Mouse (Mus musculus) embryonic facial prominence, embryonic 13.5 days (tissue): ENCODE data around the gene Zbtb37. TPM values are rescaled to one million over a fixed set of nuclear protein-coding genes. Genes with fewer than 3 reads are reported as not detected.

Source experiments
- polyA plus RNA-seq: library from polyadenylated mRNA; unstranded; fragments of >200 nt; fragmentation: Nextera tagmentation; extraction: Ambion mirVana; gene quantifications from 2 replicates; pipeline ENCODE4 v1.2.1, GENCODE M21; 2015

Zbtb37 gene
- polyA plus RNA-seq, 1 experiment from 2014 or later: 8.8 TPM

Other genes starting within 250 kb of the Zbtb37 start
- 22.1 and 24.5 TPM in 2 replicates for gene Rabgap1l, start 241.6 kb downstream of the Zbtb37 start, polyA plus RNA-seq
- gene Rc3h1, start 128.4 kb downstream of the Zbtb37 start, polyA plus RNA-seq: 7.8 and 9.4 TPM in 2 replicates
- gene Serpinc1, start 56.3 kb downstream of the Zbtb37 start, polyA plus RNA-seq: 2.3 and 5.5 TPM in 2 replicates
- gene Dars2, start 35.8 kb upstream of the Zbtb37 start, polyA plus RNA-seq: 26.2 TPM in 2 replicates
- 36.1 and 36.2 TPM in 2 replicates for gene Cenpl, start 35.9 kb upstream of the Zbtb37 start, polyA plus RNA-seq
- gene Klhl20, start 96.7 kb upstream of the Zbtb37 start, polyA plus RNA-seq: 18.1 and 23.1 TPM in 2 replicates
- gene Ankrd45, start 107.8 kb upstream of the Zbtb37 start, polyA plus RNA-seq: 4.6 and 5.0 TPM in 2 replicates
- gene Tex50, start 124.5 kb upstream of the Zbtb37 start, polyA plus RNA-seq: 0.59 and 0.63 TPM in 2 replicates
- gene Prdx6, start 216.4 kb upstream of the Zbtb37 start, polyA plus RNA-seq: 386 and 412 TPM in 2 replicates